Comparison of ENCODE assay signal across 7 mouse cellular contexts in the genomic region with DNA sequence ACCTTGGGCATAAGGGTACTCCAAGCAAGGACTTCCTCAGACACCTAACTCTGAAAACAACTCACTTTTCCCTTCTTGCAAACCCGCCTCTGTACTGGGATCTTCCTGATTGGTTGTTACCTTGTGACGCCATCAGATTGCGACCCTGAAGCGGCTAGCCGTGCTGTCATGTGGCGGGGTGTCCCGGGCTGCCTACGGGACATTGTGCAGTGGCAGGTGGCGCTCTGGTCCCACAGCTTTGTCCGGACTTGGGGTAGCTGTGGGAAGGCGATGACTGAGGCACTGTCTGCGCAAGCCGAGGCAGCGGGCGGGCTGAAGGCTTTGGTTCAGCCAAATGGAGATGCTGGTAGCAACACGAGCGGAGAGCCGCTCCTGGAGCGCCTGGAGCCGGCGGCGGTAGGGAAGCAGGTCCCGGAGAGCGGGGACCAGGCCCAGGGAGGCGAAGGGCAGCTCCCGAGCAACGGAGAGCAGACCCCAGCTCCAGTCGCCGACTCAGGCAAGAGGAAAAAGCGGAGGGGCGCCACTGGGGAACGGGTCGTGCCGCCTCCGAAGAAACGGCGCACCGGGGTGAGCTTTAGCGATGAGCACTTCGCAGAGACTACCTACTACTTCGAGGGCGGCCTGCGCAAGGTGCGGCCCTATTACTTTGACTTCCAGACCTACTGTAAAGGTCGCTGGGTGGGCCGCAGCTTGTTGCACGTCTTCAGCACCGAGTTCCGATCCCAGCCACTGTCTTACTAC. TPM values are rescaled to one million over a fixed set of nuclear protein-coding genes. Genes with fewer than 3 reads are reported as not detected.
DNase-seq lines count a peak whose midpoint lies in the region; ATAC-seq lines count a peak whose summit lies in the region.

Rpusd2 (plus strand) TSS at position 135 of the 741 bp plus-strand sequence.

- no peaks in the 10 kb centered on the region for H3K9me3 ChIP-seq in intestine, embryonic 16.5 days (ENCODE audit: control insufficient read depth, low read length)
- no peaks in the 10 kb centered on the region for H3K9me3 ChIP-seq in midbrain, embryonic 11.5 days (ENCODE audit: control insufficient read depth, low read length)

- H3K4me1 ChIP-seq in intestine, embryonic 16.5 days (ENCODE audit: control insufficient read depth, insufficient read depth, low read length) = peaks cover 8% of the 10 kb centered on the region
- peaks cover 8% of the 10 kb centered on the region; the same call in 1 of the 2 replicates for H3K4me1 ChIP-seq in midbrain, embryonic 11.5 days (ENCODE audit: control insufficient read depth, insufficient read depth, low read length)

- H3K9ac ChIP-seq in intestine, embryonic 16.5 days (ENCODE audit: low read depth, low read length) = peak within 1 kb of the TSS; percentile 91
- H3K9ac ChIP-seq in midbrain, embryonic 11.5 days (ENCODE audit: low read length) = peak within 1 kb of the TSS; percentile 83

- peak within 1 kb of the TSS; percentile 75 for H3K4me2 ChIP-seq in intestine, embryonic 16.5 days (ENCODE audit: low read depth, low read length)
- peak within 1 kb of the TSS; percentile 55 for H3K4me2 ChIP-seq in midbrain, embryonic 11.5 days

- peak; percentile 92 for DNase-seq in adrenal gland, adult 8-10 months
- peak; percentile 96 for DNase-seq in embryo, embryonic 9.5 days (ENCODE audit: extremely low spot score)
- peak; percentile 78 to 93 for DNase-seq in gastrocnemius, postnatal 4 days (ENCODE audit: low spot score in 2 of 2)
- peak; percentile 90 to 94 for DNase-seq in left cerebral cortex, postnatal 36 days (ENCODE audit: low spot score in 2 of 2)
- DNase-seq in midbrain, embryonic 11.5 days (ENCODE audit: low spot score, missing footprints) = peak; percentile 99
- DNase-seq in skeletal muscle tissue, adult 2 months (ENCODE audit: low read depth, low spot score) = peak; percentile 94

- H3K27me3 ChIP-seq in intestine, embryonic 16.5 days (replicated peaks; ENCODE audit: control insufficient read depth, insufficient read depth, low read length) = no peaks in the 10 kb centered on the region
- H3K27me3 ChIP-seq in midbrain, embryonic 11.5 days (ENCODE audit: control insufficient read depth, insufficient read depth, low read length) = no peaks in the 10 kb centered on the region

- H3K36me3 ChIP-seq in intestine, embryonic 16.5 days (ENCODE audit: control insufficient read depth, insufficient read depth, low read length) = no peaks in the 10 kb centered on the region
- peaks cover 4% of the 10 kb centered on the region for H3K36me3 ChIP-seq in midbrain, embryonic 11.5 days (ENCODE audit: control insufficient read depth, insufficient read depth, low read length)

- WGBS in intestine, embryonic 16.5 days = under 1% methylated on average over 49 of the region's 49 CpGs
- WGBS in midbrain, embryonic 11.5 days = under 1% methylated on average over 46 of the region's 49 CpGs

- intact Hi-C loops in left cerebral cortex, postnatal 36 days (cut with DNase I) = loop anchor here (5.0 kb wide), 2 partner anchors 77 to 252 kb away; partner anchors contain the start of genes Rad51 and Vps18

- ATAC-seq in intestine, embryonic 16.5 days = peak; percentile 95
- peak; percentile 98 for ATAC-seq in midbrain, embryonic 11.5 days (ENCODE audit: low FRiP score)

- peak within 1 kb of the TSS; percentile 85 for H3K27ac ChIP-seq in intestine, embryonic 16.5 days (ENCODE audit: low read length)
- peak within 1 kb of the TSS; percentile 86 for H3K27ac ChIP-seq in midbrain, embryonic 11.5 days (ENCODE audit: low read depth, low read length)

- H3K4me3 ChIP-seq in intestine, embryonic 16.5 days (ENCODE audit: low read length) = peak within 1 kb of the TSS; percentile 97
- H3K4me3 ChIP-seq in midbrain, embryonic 11.5 days (ENCODE audit: low read depth, low read length) = peak within 1 kb of the TSS; percentile 70

RNA-seq across cellular contexts. Expression of gene Rpusd2, which starts in this region (rescaled TPM):
- total RNA-seq in adrenal gland, adult 8-10 months (2022) = 1 to 10 TPM; 5.1 to 8.2 (median 7.2) TPM
- 1 to 10 TPM; 5.8 to 6.3 TPM for total RNA-seq in gastrocnemius, postnatal 4 days (2021)
- polyA plus RNA-seq in intestine, embryonic 16.5 days (2015; fragmentation: Nextera tagmentation; extraction: Ambion mirVana) = 3.9 TPM in 2 replicates
- total RNA-seq in left cerebral cortex, postnatal 36 days (2021) = 1 to 10 TPM; 8.0 to 8.4 TPM
- polyA plus RNA-seq in midbrain, embryonic 11.5 days (2014; fragmentation: Nextera tagmentation; extraction: Ambion mirVana) = 7.4 and 7.9 TPM in 2 replicates

Comparison
In these comparisons a context has a peak if more than half of its experiments do, and no peak if none do; other contexts are left out.
1. Peak in every context shown above with its lines: DNase-seq, ATAC-seq, H3K4me3 ChIP-seq and H3K27ac ChIP-seq.